Mouse (Mus musculus): ENCODE results near the gene Nme9.

Gene Nme9

GRCm38 (mm10) chr9:99451161-99451560 lies at the start of gene Nme9:
Gene Nme9, plus strand, starts transcription at chr9:99451475.
- DNase-seq (ENCODE audit: inconsistent age in 2 of 2, low spot score in 1 of 2) = peak in 1 of 2 experiments; percentile 34

DNA sequence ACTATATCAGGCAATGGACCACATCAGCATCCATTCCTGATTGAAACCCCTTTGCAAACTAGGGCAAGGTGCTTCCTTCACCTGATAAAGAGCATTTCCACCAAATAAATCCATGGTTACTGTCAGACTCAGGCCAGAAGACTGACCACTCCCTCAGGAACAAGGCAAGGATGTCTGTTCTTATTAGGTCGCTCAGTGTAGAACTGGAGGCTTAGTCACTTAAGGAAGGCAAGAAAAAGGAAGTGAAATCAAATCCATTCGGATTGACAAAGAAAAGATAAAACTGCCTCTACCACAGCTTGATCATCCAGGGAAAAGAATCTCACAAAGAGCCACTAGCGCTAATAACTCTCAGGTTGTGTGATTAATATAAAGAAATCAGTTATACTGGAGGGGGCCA lies 42.0 kb upstream of the Nme9 start:
- DNase-seq (ENCODE audit: inconsistent age in 2 of 2, low spot score in 1 of 2) = no peak

- no peak for DNase-seq (ENCODE audit: inconsistent age in 2 of 2, low spot score in 1 of 2)
These were observed 40.2 kb upstream of the Nme9 start for GRCm38 (mm10) chr9:99411093-99411492.

DNA sequence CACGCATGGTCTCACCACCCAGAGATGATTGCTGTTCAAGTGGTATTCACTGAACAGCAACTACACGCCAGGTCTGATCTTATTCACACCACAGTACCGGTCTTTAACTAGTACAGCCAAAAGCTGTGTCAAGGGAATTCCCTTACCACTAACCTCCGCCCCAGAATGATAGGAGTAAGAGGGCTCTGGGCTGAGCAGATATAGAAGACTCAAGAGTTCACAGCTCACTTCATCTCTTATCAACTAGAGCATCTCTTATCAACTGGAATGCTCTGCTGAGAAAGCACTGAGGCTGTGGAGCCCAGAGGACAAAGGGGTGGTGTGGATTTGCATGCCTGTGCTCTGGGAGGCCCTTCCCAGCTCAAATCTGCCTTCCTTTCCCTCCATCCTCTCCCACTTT lies 39.5 kb upstream of the Nme9 start:
- no peak for DNase-seq (ENCODE audit: inconsistent age in 2 of 2, low spot score in 1 of 2)

- DNase-seq (ENCODE audit: inconsistent age in 2 of 2, low spot score in 1 of 2) = peak in 1 of 2 experiments; percentile 54
These were observed 34.5 kb upstream of the Nme9 start for GRCm38 (mm10) chr9:99416809-99417208.

DNA sequence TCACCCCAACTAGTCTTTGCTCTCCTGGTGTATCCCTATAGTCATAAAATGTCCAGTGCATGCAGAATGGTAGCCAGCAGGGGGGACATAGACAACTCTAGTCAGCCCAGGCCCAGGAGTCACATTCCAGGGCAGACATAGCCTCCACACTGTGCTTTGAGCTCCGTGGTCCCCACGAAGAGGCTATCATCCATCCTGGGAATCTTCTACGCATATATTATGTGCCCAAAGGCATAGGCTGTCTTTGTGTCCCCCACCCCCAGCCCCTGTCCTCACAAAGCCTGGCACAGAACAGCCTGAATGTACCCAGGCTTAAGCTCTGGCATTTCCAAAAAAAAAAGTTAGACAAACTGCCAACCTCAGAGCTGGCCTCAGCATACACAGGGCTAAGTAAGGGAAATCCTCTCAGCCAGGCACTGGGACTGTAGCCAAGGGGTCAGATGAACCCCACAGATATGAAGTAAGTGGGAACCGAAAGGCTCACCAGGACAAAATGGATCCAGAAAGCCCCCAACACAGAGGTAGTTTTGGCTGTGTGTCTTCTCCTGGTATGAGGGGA lies 33.9 kb upstream of the Nme9 start:
- peak in 1 of 2 experiments; percentile 60 for DNase-seq (ENCODE audit: inconsistent age in 2 of 2, low spot score in 1 of 2)

GRCm38 (mm10) chr9:99418377-99418776 lies 32.9 kb upstream of the Nme9 start:
- peak in 1 of 2 experiments; percentile 41 for DNase-seq (ENCODE audit: inconsistent age in 2 of 2, low spot score in 1 of 2)

DNA sequence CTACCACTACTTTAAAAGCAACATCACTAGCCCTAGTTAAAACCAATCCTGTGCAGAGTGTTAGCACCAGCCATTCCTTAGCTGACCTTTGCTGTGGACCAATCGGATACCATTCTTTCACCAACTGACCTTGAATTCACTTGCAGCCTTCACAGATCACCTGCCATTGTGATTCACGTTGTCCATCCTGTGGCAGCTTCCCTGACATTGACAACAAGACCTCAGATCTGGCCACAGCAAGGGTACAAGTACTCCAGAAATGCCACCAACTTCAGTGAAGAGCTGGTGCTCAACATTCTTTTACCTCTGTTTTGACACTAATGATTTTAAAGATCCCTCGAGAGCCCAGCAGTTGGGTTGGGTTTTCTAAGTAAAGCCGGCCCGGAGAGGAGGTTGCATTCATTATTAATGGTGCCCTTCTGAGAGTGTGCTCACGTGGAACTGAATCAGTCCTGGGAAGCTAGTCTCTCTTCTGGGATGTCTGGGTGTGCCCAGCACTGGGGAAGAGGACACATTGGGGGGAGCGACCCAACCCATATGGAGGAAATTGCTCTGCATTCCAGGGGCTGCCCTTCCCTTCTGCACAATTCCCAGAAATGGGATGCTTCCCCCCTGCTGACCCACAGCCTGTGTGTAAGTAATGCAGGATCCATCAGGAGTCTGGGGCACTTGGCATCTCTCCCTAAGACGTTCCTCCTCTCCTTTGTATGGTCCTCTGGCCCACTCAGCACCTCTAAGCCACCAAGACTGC lies 31.1 kb upstream of the Nme9 start:
- DNase-seq (ENCODE audit: inconsistent age in 2 of 2, low spot score in 1 of 2) = peak in 1 of 2 experiments; percentile 60

DNA sequence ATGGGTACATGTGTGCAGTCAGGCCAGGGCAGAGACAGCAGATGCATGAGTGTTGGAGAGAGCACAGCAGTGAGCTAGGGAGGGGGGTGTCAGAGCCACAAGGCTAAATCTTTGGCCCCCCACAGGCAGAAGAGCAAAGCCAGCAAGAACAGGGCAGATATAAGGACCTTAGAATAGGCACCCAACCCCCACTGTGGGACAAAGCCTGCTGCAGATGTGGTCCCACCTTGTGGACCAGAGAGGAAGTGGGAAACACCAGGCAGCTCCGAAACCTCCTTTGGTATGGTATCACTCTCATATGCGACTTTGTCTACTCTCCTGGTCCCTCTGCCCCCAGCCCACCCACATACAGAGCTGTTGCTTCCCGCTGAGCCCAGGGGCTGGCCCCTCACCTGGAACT lies 29.4 kb upstream of the Nme9 start:
- DNase-seq (ENCODE audit: inconsistent age in 2 of 2, low spot score in 1 of 2) = peak in 1 of 2 experiments; percentile 25

- DNase-seq (ENCODE audit: inconsistent age in 2 of 2, low spot score in 1 of 2) = peak in 1 of 2 experiments; percentile 34
These were observed 27.3 kb upstream of the Nme9 start for GRCm38 (mm10) chr9:99423692-99424573.

- no peak for DNase-seq (ENCODE audit: inconsistent age in 2 of 2, low spot score in 1 of 2)
These were observed 26.8 kb upstream of the Nme9 start for GRCm38 (mm10) chr9:99424574-99424863.

DNA sequence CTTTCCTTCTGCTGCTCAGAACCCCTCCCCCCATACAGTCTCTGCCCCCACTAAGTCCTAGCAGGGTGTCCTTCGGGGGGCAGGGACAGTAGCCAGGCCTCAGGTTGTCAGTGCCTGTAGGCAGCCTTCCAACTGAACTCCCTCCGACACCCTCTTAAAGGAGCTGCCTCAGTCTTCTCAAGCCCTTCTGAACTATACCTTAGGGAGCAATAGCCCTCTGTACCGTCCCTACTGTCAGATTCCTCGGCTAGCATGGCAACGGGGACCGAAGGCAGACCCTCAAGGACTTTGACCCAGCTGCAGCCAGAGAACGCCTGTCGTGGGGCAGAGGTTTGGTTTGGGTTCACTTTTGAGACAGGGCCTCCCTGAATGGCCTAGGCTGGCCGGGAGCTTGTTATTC lies 26.0 kb upstream of the Nme9 start:
- DNase-seq (ENCODE audit: inconsistent age in 2 of 2, low spot score in 1 of 2) = peak in 1 of 2 experiments; percentile 48

DNA sequence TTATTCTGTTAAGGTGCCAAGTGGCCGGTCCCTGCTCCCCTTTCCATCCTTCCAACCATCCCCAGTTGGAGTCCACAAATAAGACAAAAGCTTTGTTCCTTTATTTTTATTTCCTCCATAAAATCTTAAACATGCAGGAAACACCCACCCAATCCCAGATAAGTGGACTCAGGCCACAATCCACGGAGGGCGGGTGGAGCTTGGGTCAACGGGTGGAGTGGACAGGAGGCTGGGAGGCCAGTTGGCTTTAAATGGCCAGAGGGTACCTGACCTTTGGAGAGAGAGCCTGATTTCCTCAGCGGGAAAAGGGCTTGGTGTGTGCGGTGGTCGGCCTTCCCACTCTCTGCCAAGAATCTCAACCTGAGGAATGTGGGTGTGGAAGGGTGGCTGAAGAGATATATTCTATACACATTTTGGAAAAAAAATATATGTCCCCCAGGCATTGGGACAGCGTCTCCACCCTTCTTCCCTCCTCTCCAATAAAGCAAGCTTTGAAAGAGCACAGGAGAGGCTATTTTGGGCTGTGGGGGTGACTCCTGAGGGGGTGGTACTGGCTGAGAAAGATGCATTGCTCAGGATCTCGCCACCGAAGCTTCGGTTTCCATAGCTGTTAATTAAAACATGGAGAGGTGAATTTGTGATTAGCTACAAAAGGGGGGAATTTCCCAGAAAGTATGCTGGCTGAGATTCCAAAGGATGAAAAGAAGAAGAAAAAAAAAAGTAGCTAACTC lies 22.5 kb upstream of the Nme9 start:
- DNase-seq (ENCODE audit: inconsistent age in 2 of 2, low spot score in 1 of 2) = no peak

DNA sequence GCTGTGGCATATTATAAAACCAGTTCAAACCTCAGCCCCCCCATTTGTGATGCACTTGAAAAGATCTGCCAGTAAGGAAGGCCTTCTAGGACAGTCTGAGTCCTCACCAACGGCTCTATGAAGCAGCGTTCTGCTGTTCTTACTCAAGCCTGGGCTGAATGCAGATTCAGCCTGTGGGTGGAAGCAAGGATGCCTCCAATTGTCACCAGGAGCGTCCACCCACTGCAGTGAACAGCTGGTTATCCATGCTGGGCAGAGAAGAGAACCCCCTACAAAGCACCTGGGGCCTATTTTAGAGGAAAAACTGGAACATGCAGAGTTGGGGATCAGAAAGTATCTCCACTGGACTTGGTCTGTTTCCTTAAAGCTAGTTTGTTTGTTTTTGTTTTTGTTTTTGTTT lies 21.4 kb upstream of the Nme9 start:
- DNase-seq (ENCODE audit: inconsistent age in 2 of 2, low spot score in 1 of 2) = no peak

DNA sequence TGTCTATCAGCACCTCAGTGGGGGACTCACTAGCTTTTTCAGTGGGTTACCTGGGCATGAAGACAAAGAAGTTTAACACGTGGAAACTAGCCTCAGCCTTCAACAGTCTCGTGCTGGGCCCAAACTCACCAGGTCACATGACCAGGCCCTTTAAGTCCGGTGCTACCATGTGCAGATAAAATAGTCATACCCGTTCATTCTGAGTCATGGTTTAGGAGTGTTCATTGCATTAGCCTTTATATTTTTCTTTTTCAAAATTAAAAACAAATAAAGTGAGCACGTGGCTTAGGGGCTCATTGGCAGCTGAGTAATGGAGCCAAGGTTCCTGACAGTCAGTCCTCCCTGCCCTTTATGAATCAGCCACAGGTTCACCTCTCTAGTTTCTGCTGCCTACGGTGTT lies 20.5 kb upstream of the Nme9 start:
- peak in 1 of 2 experiments; percentile 73 for DNase-seq (ENCODE audit: inconsistent age in 2 of 2, low spot score in 1 of 2)

- peak in 1 of 2 experiments; percentile 44 for DNase-seq (ENCODE audit: inconsistent age in 2 of 2, low spot score in 1 of 2)
These were observed 19.9 kb upstream of the Nme9 start for GRCm38 (mm10) chr9:99431346-99431745.

DNA sequence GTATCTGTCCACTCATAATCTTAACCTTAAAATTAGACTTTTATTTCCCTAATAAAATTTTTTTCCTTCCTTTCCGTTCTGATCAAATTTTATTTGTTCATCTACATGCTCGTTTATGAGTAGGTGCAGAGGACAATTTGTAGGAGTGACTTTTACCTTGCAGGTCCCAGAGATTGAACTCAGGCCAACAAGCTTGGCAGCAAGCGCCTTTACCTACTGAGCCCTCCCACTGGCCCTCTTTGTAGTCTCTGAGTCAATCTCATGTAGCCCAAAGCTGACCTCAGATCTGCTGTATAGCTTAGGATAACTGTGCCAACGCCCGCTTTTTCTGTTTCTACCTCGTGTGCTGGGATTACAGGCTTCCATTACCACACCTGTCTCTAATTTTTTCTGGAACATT lies 19.3 kb upstream of the Nme9 start:
- DNase-seq (ENCODE audit: inconsistent age in 2 of 2, low spot score in 1 of 2) = no peak

DNA sequence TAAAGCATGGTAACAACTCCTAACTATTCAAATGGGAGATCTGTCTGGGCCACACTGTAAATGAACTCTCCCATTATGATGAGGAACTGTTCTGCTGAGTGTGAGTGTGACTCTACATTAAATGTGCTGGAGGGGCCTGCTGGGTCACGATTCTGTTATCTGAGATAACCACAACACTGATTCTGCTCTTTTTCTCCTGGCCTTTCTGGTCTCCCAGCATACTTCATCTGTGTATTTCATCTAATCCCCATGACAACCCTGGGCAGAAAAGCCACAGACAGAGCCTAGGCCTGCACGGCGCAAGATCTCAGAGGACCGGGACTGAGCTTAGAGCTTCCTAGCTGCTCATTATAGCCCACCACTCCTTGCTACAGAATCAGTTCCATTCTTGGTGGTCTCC lies 18.8 kb upstream of the Nme9 start:
- DNase-seq (ENCODE audit: inconsistent age in 2 of 2, low spot score in 1 of 2) = peak in 1 of 2 experiments; percentile 49

- DNase-seq (ENCODE audit: inconsistent age in 2 of 2, low spot score in 1 of 2) = peak; percentile 82 to 90
These were observed 16.2 kb upstream of the Nme9 start for GRCm38 (mm10) chr9:99434892-99435618.

GRCm38 (mm10) chr9:99435619-99436181 lies 15.6 kb upstream of the Nme9 start:
- peak; percentile 74 to 90 for DNase-seq (ENCODE audit: inconsistent age in 2 of 2, low spot score in 1 of 2)

All from adrenal gland, adult (tissue).